Mouse (Mus musculus): ENCODE results near the gene Mycbpap.

DNA sequence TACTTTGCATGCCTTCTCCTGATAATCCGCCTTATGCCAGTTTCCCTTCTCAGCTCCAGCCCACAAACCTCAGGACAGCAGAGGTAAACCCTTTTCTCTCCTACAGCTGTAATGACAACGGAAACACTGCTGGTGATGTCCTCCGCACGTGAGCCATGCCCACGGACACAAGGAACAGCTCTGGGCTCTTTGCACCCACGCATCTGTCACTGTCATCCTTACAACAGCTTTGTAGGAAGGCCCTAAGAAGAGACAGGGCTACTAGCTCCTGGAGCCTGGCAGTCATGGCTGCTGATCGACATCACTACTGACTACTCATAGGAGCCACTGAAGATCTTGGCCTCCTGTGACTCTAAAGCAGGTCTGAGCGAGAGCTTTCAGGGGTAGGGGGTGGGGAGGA, 11.6 kb upstream of the Mycbpap start:
- TF ChIP-seq CTCF (IDR thresholded peaks at IDR 0.05; ENCODE audit: low read depth) (no peak), EP300 (IDR thresholded peaks at IDR 0.05; ENCODE audit: low read depth) (no peak)

All from liver, postnatal 0 days (tissue).